Mouse (Mus musculus) bone marrow macrophage, adult 2 months (primary cell): ENCODE results near the gene Mgme1.

Experiments
- CTCF ChIP-seq: IDR thresholded peaks from 2 replicates; pipeline ENCODE4 v1.5.1; 2012; ENCODE audit warnings: low read depth, mild to moderate bottlenecking, low read length, moderate library complexity
- POLR2A ChIP-seq: IDR thresholded peaks from 2 replicates; pipeline ENCODE4 v1.6.1; 2012; ENCODE audit warnings: mild to moderate bottlenecking, low read depth, low read length, borderline replicate concordance

- TF ChIP-seq CTCF, result no peak
- no peak for TF ChIP-seq POLR2A
These were observed 9.3 kb downstream of the Mgme1 start for GRCm38 (mm10) chr2:144279742-144280141.
